Mouse (Mus musculus): ENCODE data around the gene Esr2. TPM values are rescaled to one million over a fixed set of nuclear protein-coding genes. Genes with fewer than 3 reads are reported as not detected.

Esr2 gene
- total RNA-seq, 2 experiments from 2014 or later: 0.21 to 0.23 TPM

DNA sequence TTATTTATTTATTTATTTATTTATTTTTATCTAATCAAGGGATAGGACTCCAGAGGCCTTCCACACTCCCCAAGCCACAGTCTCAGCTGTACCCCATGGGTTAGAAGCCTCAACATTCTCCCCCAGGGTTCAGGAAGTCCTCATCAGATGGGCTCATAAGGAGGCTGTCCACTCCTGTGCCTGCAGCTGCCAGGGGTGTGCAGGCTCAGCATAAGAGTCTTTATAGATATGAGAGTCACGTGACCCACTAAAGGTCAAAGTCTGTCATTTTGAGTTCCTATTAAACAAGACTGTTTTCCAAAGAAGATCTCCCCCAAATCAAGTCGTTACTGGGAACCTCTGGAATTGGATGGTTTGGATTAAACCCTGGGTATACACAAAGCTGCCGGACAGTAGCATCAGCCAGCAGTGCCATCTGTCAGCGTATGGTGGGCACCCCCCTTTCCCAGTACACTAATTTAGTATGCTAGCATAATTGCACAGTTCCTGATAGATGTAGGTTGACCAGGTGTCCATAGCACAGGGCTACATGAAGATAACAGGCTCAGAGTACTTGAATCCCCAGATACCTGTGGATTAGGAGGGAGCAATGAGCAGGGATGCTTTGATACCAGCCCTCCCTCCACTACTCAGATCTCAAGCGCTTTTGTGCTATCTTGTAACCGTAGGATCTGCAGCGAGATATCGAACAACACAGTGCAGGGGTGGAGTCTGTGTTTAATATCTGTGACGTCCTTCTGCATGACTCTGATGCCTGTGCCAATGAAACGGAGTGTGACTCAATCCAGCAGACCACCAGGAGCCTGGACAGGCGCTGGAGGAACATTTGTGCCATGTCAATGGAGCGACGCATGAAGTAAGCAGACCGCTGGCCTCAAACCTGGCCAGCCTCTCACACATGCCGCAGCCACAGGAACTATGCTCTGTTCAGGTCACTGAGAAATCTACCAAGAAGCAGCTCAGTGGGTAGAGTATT is 83.2 kb downstream of the Esr2 start:
- intact Hi-C loops (cut with DNase I): no loop called here
- no peak for DNase-seq (ENCODE audit: low spot score in 2 of 2)

DNA sequence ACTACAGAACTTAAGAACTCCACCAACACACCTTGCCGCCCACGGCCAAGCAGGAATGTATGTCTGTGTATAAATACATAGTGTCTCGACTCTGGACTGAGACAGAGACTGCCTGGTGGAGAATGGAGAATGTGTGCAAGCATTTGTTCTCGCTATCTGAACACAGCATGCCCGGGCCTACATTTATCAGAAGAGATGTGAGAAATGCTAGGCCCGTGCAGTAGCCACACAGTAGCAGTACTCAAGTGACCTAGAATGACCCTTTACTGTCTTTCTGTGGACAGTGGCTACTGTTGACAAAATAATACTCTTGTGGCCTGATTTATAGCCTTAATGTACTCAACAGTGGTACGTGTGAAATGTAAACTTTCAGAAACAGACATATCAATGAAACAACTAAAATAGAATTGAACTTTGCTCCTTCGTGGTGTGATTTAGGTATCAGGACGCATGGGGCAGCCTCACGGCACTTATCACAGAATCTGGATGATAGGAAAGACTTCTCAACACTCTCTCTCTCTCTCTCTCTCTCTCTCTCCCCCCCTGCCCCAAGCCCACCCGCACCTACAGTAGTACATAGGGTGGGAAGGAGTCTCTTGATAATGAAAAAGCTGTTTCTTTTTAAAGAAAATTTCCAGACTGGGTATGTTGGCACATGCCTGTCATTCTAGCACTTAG is 84.1 kb downstream of the Esr2 start:
- intact Hi-C loops (cut with DNase I): no loop called here
- DNase-seq (ENCODE audit: low spot score in 2 of 2): no peak

DNA sequence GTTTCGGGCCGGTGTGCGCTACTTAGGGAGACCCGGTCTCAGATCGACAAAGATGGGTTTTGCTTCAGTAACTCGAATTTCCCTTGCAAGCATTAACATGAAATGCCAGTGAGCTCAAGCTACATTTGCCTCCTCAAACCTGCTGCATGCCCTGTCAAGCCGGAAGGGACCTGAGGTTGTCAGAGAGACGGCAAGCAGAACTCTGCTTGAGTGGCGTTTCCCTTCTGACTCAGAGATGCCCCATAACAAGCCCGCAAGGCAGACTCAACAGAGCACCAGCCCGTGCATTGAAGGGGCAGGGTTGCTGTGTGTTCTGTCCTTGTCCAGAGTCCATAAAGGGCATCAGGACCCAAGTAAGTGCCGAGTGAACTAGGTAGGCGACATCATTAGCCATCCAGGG is 90.0 kb downstream of the Esr2 start:
- DNase-seq (ENCODE audit: low spot score in 2 of 2): no peak
- intact Hi-C loops (cut with DNase I): no loop called here

DNA sequence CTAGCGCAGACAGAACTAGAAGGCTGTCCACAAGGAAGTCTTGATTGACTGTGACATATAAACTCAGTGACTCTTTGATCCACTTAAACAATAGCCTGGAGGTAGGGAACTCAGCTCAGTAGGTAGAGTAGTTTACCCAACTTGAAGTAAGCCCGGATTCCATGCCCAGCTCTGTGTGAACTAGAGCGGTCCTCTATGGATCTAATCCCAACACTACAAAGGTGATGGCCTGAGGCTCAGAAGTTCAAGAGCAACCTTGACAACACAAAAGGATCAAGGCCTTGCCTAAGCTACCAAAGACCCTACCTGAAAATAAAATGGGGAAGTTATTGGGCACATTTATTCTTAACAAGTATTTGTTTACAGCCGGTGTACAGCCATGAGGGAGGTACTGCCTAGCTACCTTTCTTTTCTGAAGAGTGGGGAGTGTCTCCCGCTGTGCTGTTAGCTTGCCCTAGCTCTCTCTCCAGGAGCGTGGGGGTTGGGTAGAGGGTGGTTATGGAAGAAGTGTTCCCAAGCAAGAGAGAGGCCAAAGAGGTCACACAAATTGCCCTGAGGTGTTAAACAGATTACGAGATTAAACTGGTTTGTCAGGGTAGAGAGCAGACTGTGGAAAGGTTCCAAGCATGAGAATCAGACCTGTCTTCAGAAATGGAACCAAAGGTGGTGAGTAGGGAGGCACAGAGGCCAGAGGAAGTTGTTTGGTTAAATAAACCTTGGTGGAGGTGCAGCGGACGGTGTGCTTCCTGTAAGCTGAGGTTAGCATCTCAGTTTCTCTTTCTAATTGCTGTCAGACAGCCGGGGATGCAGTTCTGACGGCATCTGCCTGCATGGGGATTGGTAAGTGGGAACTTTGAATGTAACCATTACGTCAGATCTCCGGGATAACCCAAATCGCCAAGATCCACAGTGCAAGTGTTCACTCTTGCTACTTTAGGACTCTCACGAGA is 90.8 kb downstream of the Esr2 start:
- no peak for DNase-seq (ENCODE audit: low spot score in 2 of 2)
- intact Hi-C loops (cut with DNase I): no loop called here

DNA sequence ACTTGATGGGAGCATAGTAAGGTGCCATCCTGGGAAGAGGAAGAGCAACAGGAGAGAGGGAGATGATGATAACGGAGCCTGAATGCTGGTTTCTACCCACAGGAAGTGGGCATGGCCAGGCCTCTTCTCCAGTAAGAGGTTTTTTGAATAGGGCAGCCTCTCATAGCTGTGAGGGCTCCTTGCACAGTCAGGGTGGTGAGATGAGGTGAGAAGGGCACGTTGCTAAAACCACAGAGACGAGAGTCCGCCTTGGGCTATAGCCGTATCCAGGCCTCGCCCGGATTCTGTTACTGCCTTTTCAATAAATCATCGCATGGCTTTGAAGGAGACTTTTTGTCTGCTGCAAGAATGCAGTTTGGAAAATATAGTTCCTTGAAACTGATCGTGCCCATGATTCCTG is 92.0 kb downstream of the Esr2 start:
- DNase-seq (ENCODE audit: low spot score in 2 of 2): no peak
- intact Hi-C loops (cut with DNase I): no loop called here

DNA sequence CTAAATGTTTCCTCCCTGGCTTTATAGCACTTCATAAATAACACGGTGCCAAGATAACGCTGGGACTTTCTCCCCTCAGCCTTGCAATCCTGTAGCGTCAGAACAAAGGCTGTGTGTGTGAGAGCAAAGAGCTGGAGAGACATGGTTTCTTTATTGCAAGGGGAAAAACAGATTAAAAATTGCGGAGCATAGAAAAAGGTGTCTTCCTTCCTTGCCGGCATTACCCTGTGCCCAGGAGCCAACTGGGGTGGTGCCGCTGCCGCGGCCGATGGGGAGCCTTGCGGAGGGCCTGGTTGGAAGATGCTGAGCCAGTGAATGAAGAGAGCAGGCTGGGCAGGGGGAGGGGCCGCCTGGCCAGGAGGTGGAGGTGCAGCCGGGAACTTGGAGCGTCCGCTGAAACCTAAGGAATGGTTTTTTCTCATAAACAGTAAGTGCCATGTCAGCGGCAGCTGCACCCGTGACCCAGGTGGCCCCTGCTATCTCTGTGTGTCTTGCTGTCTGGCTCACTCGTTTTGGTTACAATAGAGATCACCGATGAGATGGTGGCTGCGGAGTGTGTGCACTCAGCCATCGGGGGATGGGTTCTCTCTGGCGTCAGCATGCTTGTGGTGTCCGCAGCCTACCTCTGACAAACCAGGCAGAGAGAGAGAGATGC is 95.4 kb downstream of the Esr2 start:
- peak; percentile 81 to 91 for DNase-seq (ENCODE audit: low spot score in 2 of 2)
- intact Hi-C loops (cut with DNase I): no loop called here

DNA sequence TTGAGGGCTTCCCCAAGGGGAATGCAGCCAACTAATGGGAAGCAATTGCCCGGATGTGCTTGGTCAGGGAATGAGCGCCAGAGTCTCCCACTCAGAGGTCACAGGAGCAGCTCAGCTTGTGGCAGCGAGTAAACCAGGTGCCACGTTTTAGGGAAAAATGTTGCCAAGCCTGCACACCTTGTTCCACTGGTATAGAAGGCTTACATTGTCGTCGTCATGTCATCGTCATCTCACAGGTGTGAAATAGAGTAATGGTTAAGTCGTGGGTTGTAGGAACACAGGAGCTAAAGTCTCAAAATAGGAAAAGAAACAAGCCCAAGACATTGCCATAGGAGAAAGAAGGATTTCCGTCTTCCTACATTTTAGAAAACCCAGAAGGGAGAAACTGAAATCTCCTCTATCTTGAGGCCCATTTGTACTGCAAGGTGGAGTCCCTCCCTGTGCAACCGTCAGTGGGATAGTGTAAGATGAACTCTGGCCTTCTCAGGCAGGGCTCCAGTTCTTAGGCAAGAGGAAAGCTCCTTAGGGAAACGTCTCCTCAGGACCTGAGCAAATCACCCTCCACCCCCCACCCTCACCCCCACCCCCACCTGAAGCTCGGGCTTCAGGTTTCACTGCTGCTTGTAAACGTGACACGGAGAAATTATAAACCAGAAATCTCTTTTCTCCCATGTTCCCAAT is 96.0 kb downstream of the Esr2 start:
- intact Hi-C loops (cut with DNase I): no loop called here
- DNase-seq (ENCODE audit: low spot score in 2 of 2): no peak

DNA sequence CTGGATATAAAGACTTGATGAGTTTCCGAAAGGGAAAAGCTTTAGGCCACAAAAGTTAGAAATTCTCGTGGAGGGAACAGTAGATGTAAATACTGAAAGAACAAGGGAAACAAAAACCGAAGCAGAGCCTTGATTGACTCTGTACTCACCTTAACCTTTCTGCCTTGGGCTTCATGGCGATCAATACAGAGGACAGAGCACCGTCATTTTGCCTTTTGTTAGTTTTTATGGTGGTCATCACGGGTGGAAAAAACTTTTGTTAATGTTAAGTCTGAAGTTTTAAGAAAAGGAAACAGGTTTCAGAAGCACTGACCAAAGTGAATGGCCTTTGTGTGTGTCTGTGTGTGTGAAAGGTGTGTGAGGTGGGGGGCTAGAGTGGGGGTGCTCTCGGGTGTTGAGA is 103.1 kb downstream of the Esr2 start:
- intact Hi-C loops (cut with DNase I): no loop called here
- no peak for DNase-seq (ENCODE audit: low spot score in 2 of 2)

DNA sequence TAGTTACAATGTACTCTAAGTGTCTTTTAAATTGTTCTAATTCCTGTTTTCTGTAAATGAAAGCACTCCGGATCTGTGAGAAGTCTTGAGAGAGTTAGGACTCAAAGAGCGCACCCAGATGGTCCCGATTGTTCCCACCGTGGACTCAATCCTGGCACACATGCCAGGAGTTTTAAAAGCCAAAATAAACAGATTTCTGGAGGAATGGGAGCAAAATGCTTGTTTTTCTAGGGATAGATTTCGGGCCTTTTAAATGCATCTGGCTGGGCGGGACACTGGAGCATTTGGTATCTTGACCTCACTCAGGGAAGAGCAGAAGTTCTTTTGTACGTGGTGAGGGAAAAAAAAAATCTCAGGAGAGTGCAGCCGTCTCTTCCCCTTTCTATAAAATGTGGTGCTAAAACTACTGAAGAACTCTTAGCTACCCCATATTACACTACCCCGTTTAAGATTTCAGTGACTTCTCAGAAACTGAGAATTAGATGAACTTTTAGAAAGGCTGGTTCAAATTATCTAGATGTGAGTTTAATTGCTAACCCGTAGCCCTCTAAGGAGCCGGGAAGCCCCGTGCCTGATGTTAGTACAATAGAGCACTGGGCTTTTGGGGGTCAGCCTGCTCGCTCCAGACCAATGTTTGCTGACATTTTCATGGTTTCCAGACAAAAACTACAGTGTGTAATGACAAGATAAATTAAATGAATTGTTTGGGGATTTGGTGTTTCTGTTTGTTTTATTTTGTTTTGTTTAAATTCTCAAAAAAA is 103.8 kb downstream of the Esr2 start:
- intact Hi-C loops (cut with DNase I): no loop called here
- no peak for DNase-seq (ENCODE audit: low spot score in 2 of 2)

DNA sequence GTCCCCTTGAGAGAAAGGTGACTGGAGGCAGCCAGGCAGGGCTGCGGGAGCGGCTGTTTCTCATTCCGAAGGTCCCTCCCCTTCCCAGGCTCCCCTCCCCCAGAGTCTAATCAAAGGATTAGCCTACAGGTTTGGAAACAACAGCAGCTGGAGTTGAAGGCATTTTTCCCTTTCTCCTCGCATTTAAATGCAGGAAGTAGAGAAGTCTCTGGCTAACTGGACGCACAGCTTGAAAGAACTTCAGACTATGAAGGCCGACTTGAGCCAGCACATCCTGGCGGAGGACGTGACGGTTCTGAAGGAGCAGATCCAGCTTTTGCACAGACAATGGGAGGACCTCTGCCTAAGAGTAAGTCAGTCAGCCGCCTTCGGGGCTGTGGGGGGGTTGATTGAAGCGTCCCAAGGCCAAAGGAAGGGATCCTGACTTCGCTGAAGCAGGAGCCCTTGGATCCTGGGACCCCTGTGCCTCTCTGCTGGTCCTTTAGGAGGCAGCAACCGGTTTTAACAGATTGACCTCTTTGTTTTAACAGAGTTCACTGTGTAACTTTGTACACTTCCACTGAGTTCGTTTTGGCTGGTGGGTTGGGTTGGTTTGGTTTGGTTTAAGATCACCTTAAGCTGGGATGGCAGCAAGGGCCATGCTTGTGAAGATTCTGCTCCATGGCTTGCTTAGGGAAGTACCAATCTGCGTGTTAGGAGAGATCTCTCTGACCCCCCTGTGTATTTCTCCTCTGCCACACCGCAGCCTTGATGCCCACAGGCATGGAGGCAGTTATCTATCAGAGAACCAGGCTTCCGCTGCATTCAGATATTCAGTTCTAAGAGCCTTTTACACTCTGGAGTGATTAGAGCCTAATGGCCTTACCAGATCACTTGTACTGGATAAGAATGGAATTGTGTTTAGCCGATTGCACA is 104.9 kb downstream of the Esr2 start:
- DNase-seq (ENCODE audit: low spot score in 2 of 2): no peak
- intact Hi-C loops (cut with DNase I): no loop called here

Other genes with a start within 250 kb of the Esr2 start
- not detected for gene Tex21, start 69.5 kb upstream of the Esr2 start, total RNA-seq (2021)
- gene Mthfd1, start 78.0 kb upstream of the Esr2 start, total RNA-seq (2021): 10 to 100 TPM; 34.4 to 36.1 TPM
- gene Akap5, start 147.6 kb upstream of the Esr2 start, total RNA-seq (2021): 100 to 1,000 TPM in 1 of 2 experiments, 10 to 100 TPM in 1; 95.4 to 108 TPM
- 10 to 100 TPM; 19.4 to 20.5 TPM for gene Zbtb25, start 192.3 kb upstream of the Esr2 start, total RNA-seq (2021)
- gene Zbtb1, start 193.0 kb upstream of the Esr2 start, total RNA-seq (2021): 1 to 10 TPM; 5.3 to 5.4 TPM
- 10 to 100 TPM; 61.3 to 67.4 TPM for gene Hspa2, start 226.9 kb upstream of the Esr2 start, total RNA-seq (2021)
- gene Ppp1r36, start 240.3 kb upstream of the Esr2 start, total RNA-seq (2021): 1 to 10 TPM in 1 of 2 experiments, under 1 TPM in 1; 0.39 to 1.3 TPM

Data from left cerebral cortex, postnatal 25 days (tissue).